Mouse (Mus musculus): ENCODE measurements around the gene Gata1.

DNA sequence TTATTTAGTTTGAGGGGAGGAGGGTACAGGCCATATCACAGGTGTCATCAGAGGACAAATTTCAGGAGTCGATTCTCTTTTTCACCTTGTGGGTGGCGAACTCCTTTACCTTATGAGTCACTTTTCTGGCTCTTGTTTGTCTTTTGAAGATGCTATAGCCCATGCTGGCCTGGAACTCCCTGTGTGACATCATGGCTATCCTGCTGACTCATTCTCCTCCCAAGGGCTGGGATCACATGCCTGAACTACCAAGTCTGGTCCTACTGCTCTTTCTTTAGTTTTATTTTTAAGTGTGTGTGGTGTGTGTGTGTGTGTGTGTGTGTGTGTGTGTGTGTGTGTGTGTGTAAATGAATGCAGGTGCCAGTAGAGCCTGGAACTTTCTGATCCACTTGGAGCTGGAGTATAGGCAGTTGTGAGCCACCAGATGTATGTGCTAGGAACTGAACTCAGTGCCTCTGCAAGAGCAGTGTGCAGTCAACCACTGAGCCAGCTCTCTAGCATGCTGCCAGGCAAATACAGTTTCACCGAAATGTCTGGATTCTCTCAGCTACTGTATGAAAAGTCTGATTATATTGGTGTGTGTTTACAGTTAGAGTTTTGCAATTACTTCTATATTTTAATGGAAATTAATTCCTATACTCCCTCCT is 22.8 kb upstream of the Gata1 start:
- TF ChIP-seq EP300 (IDR thresholded peaks at IDR 0.05; ENCODE audit: low read length): no peak
- TF ChIP-seq RAD21 (IDR thresholded peaks at IDR 0.05; ENCODE audit: low read depth, low read length): no peak
- no peak for TF ChIP-seq CTCF (conservative IDR thresholded peaks at IDR 0.05 in 1 of 2, IDR thresholded peaks at IDR 0.05 in 1 of 2; ENCODE audit: low read depth in 2 of 2, low read length in 2 of 2)
